Mouse (Mus musculus): ENCODE measurements around the gene Greb1. TPM values are rescaled to one million over a fixed set of nuclear protein-coding genes. Genes with fewer than 3 reads are reported as not detected.

Gene Greb1
- total and polyA plus RNA-seq, 3 experiments: 0.87 TPM; not detected in 2

- no peaks in the 10 kb centered on the region for H3K4me1 ChIP-seq (ENCODE audit: insufficient read depth, low read depth, low read length)
- no peak for TF ChIP-seq TAL1 (conservative IDR thresholded peaks at IDR 0.05; ENCODE audit: low read depth, low read length)
- TF ChIP-seq GATA1 (IDR thresholded peaks at IDR 0.05; ENCODE audit: borderline replicate concordance, low read length): no peak
- no peak for TF ChIP-seq POLR2AphosphoS5 (IDR thresholded peaks at IDR 0.05; ENCODE audit: insufficient replicate concordance, low read depth, low read length)
- TF ChIP-seq GATA2 (IDR thresholded peaks at IDR 0.05; ENCODE audit: borderline replicate concordance, low read depth, low read length): no peak
- TF ChIP-seq CTCF (IDR thresholded peaks at IDR 0.05; ENCODE audit: low read depth, low read length): no peak
- H3K27me3 ChIP-seq (ENCODE audit: insufficient read depth, low read length): peaks cover 3% of the 10 kb centered on the region; the same call in 1 of the 2 replicates
- no peak for DNase-seq (ENCODE audit: low spot score)
- ATAC-seq (ENCODE audit: extremely low read depth, insufficient number of reproducible peaks, low FRiP score, poor library complexity, severe bottlenecking): no peak
- H3K4me3 ChIP-seq (ENCODE audit: low read depth, low read length): no peak overlapping the region
- H3K36me3 ChIP-seq (replicated peaks): no peaks in the 10 kb centered on the region
- no peaks in the 10 kb centered on the region for H3K9me3 ChIP-seq (replicated peaks)
These were observed 48.3 kb downstream of the Greb1 start for GRCm38 (mm10) chr12:16752236-16752840.

DNA sequence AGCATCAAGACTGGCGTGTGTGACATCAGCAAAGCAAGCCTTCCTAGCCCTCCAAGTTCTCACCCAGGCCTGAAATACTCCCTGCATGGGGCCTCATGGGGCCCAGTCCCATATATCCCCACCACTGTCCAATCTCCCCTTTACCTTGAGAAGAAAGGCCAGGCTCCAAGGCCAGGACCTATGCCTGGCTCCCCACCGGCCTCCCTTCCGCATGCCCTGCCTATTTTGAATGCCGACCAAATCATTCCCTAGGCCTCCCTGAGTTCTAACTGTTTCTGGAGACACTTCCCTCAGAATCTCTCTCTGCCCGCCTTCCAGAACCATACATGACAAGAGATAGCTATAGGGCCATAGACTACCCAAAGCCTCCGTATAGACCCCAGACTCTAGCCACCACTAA, 49.1 kb downstream of the Greb1 start:
- ATAC-seq (ENCODE audit: extremely low read depth, insufficient number of reproducible peaks, low FRiP score, poor library complexity, severe bottlenecking): no peak
- Histone ChIP-seq H3K27me3 (ENCODE audit: insufficient read depth, low read length) (peaks cover 3% of the 10 kb centered on the region; the same call in 1 of the 2 replicates), H3K4me1 (ENCODE audit: insufficient read depth, low read depth, low read length) (no peaks in the 10 kb centered on the region), H3K36me3 (replicated peaks) (no peaks in the 10 kb centered on the region), H3K9me3 (replicated peaks) (no peaks in the 10 kb centered on the region), H3K4me3 (ENCODE audit: low read depth, low read length) (no peak overlapping the region)
- TF ChIP-seq GATA2 (IDR thresholded peaks at IDR 0.05; ENCODE audit: borderline replicate concordance, low read depth, low read length): no peak
- TF ChIP-seq GATA1 (IDR thresholded peaks at IDR 0.05; ENCODE audit: borderline replicate concordance, low read length): no peak
- TF ChIP-seq CTCF (IDR thresholded peaks at IDR 0.05; ENCODE audit: low read depth, low read length): no peak
- no peak for TF ChIP-seq TAL1 (conservative IDR thresholded peaks at IDR 0.05; ENCODE audit: low read depth, low read length)
- TF ChIP-seq POLR2AphosphoS5 (IDR thresholded peaks at IDR 0.05; ENCODE audit: insufficient replicate concordance, low read depth, low read length): no peak
- DNase-seq (ENCODE audit: low spot score): no peak

DNA sequence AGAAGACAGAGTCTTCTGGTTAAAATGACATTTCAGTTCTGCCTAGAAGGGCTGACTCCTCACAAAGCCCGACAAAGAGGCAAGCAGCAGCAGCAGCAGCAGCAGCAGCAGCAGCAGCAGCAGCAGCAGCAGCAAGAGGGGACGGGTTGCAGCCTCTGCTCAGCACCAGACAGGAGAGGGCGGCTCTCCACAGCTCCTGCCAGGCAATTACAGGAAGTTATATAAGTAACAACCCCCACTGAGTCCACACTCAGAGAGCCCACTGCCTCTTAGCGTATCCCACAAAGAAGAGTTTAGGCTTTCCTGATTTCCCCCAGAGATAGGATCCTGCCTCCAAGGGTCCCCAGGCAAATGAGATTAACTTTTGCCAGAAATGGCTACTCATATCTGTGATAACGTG, 60.6 kb downstream of the Greb1 start:
- peaks cover 2% of the 10 kb centered on the region; the same call in 1 of the 2 replicates for H3K27me3 ChIP-seq (ENCODE audit: insufficient read depth, low read length)
- no peak overlapping the region for H3K4me3 ChIP-seq (ENCODE audit: low read depth, low read length)
- no peak for TF ChIP-seq CTCF (IDR thresholded peaks at IDR 0.05; ENCODE audit: low read depth, low read length)
- no peak for TF ChIP-seq GATA1 (IDR thresholded peaks at IDR 0.05; ENCODE audit: borderline replicate concordance, low read length)
- no peak for TF ChIP-seq GATA2 (IDR thresholded peaks at IDR 0.05; ENCODE audit: borderline replicate concordance, low read depth, low read length)
- no peak for TF ChIP-seq TAL1 (conservative IDR thresholded peaks at IDR 0.05; ENCODE audit: low read depth, low read length)
- no peak for TF ChIP-seq POLR2AphosphoS5 (IDR thresholded peaks at IDR 0.05; ENCODE audit: insufficient replicate concordance, low read depth, low read length)
- DNase-seq (ENCODE audit: low spot score): no peak
- no peaks in the 10 kb centered on the region for H3K4me1 ChIP-seq (ENCODE audit: insufficient read depth, low read depth, low read length)
- ATAC-seq (ENCODE audit: extremely low read depth, insufficient number of reproducible peaks, low FRiP score, poor library complexity, severe bottlenecking): no peak
- H3K9me3 ChIP-seq (replicated peaks): no peaks in the 10 kb centered on the region
- H3K36me3 ChIP-seq (replicated peaks): no peaks in the 10 kb centered on the region

- no peak for DNase-seq (ENCODE audit: low spot score)
- Histone ChIP-seq H3K4me3 (ENCODE audit: low read depth, low read length) (no peak overlapping the region), H3K9me3 (replicated peaks) (no peaks in the 10 kb centered on the region), H3K4me1 (ENCODE audit: insufficient read depth, low read depth, low read length) (no peaks in the 10 kb centered on the region), H3K36me3 (replicated peaks) (no peaks in the 10 kb centered on the region), H3K27me3 (ENCODE audit: insufficient read depth, low read length) (peaks cover 2% of the 10 kb centered on the region; the same call in 1 of the 2 replicates)
- no peak for ATAC-seq (ENCODE audit: extremely low read depth, insufficient number of reproducible peaks, low FRiP score, poor library complexity, severe bottlenecking)
- no peak for TF ChIP-seq TAL1 (conservative IDR thresholded peaks at IDR 0.05; ENCODE audit: low read depth, low read length)
- no peak for TF ChIP-seq GATA2 (IDR thresholded peaks at IDR 0.05; ENCODE audit: borderline replicate concordance, low read depth, low read length)
- TF ChIP-seq GATA1 (IDR thresholded peaks at IDR 0.05; ENCODE audit: borderline replicate concordance, low read length): no peak
- no peak for TF ChIP-seq CTCF (IDR thresholded peaks at IDR 0.05; ENCODE audit: low read depth, low read length)
- no peak for TF ChIP-seq POLR2AphosphoS5 (IDR thresholded peaks at IDR 0.05; ENCODE audit: insufficient replicate concordance, low read depth, low read length)
These were observed 63.4 kb downstream of the Greb1 start for GRCm38 (mm10) chr12:16737266-16737665.

DNA sequence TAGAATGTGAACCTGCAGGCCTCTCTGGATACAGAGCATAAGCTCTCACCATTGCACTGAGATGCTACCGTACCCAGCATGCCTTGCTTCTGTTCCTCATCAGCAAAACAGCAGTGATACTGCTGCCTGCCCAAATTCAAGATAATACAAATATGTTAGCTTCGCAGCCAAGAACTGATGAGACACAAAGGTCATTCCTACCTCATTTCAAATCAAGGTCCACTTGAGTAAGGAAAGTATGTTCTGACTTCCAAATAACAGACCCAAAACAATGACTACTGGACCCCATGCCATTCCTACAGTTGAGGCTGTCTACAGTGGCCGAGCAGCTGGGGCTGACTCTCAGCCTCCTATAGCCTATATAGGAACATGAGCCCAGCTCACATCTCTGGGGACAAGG, 66.0 kb downstream of the Greb1 start:
- TF ChIP-seq GATA1 (IDR thresholded peaks at IDR 0.05; ENCODE audit: borderline replicate concordance, low read length): no peak
- TF ChIP-seq GATA2 (IDR thresholded peaks at IDR 0.05; ENCODE audit: borderline replicate concordance, low read depth, low read length): no peak
- no peak for TF ChIP-seq POLR2AphosphoS5 (IDR thresholded peaks at IDR 0.05; ENCODE audit: insufficient replicate concordance, low read depth, low read length)
- no peak for TF ChIP-seq TAL1 (conservative IDR thresholded peaks at IDR 0.05; ENCODE audit: low read depth, low read length)
- no peak for TF ChIP-seq CTCF (IDR thresholded peaks at IDR 0.05; ENCODE audit: low read depth, low read length)
- Histone ChIP-seq H3K36me3 (replicated peaks) (no peaks in the 10 kb centered on the region), H3K4me3 (ENCODE audit: low read depth, low read length) (no peak overlapping the region), H3K27me3 (ENCODE audit: insufficient read depth, low read length) (peaks cover 2% of the 10 kb centered on the region; the same call in 1 of the 2 replicates), H3K9me3 (replicated peaks) (no peaks in the 10 kb centered on the region), H3K4me1 (ENCODE audit: insufficient read depth, low read depth, low read length) (no peaks in the 10 kb centered on the region)
- DNase-seq (ENCODE audit: low spot score): no peak
- no peak for ATAC-seq (ENCODE audit: extremely low read depth, insufficient number of reproducible peaks, low FRiP score, poor library complexity, severe bottlenecking)

DNA sequence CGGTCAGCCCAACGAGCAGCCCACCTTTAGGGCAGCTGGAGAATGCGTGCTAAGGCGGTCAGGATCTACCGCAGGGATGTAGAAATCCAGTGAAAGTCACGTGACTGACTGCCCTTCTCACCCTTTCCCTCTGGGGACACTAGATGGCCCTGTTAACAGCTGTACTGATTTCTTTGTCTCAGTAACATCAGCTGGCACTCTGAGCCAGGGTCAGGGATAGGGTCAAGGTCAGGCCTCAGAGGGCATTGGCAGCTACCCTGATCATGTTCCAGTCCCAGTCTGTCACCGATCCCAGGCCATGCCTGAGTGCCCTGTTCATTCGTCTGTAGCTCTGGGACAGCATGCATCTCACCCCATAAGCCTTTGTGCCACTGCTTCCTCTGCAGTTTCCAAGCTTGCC, 66.7 kb downstream of the Greb1 start:
- no peaks in the 10 kb centered on the region for H3K9me3 ChIP-seq (replicated peaks)
- H3K36me3 ChIP-seq (replicated peaks): no peaks in the 10 kb centered on the region
- no peak for TF ChIP-seq TAL1 (conservative IDR thresholded peaks at IDR 0.05; ENCODE audit: low read depth, low read length)
- peaks cover 2% of the 10 kb centered on the region; the same call in 1 of the 2 replicates for H3K27me3 ChIP-seq (ENCODE audit: insufficient read depth, low read length)
- H3K4me1 ChIP-seq (ENCODE audit: insufficient read depth, low read depth, low read length): no peaks in the 10 kb centered on the region
- no peak for ATAC-seq (ENCODE audit: extremely low read depth, insufficient number of reproducible peaks, low FRiP score, poor library complexity, severe bottlenecking)
- DNase-seq (ENCODE audit: low spot score): no peak
- H3K4me3 ChIP-seq (ENCODE audit: low read depth, low read length): no peak overlapping the region

Measured in G1E (cell line).